ENCODE assay signal across 28 mouse cellular contexts in genomic region chr2:121730486-121730885, GRCm38 (mm10).
"Had no signal": no experiment of that assay in that cellular context is flagged by ENCODE, and none has a peak within 500 bp of the region (broad histone marks: within the 10 kb centered on the region; RNA-seq: fewer than 3 reads in every experiment).

No protein-coding gene starts in this region.

- H3K36me3 ChIP-seq: embryonic facial prominence, embryonic 10.5 days; embryonic facial prominence, embryonic 12.5 days; embryonic facial prominence, embryonic 13.5 days; embryonic facial prominence, embryonic 15.5 days; forebrain, embryonic 10.5 days; forebrain, embryonic 12.5 days; forebrain, embryonic 15.5 days had no signal

- H3K27ac ChIP-seq: embryonic facial prominence, embryonic 10.5 days; embryonic facial prominence, embryonic 12.5 days; embryonic facial prominence, embryonic 13.5 days; embryonic facial prominence, embryonic 15.5 days; forebrain, embryonic 10.5 days; forebrain, embryonic 12.5 days; forebrain, embryonic 13.5 days; forebrain, embryonic 15.5 days; gastrocnemius, adult 2 months; heart, adult 2 months had no signal

- H3K9ac ChIP-seq: embryonic facial prominence, embryonic 12.5 days; embryonic facial prominence, embryonic 13.5 days; embryonic facial prominence, embryonic 15.5 days; forebrain, embryonic 12.5 days; forebrain, embryonic 13.5 days; forebrain, embryonic 15.5 days; forebrain, postnatal 0 days had no signal

- H3K27me3 ChIP-seq: embryonic facial prominence, embryonic 12.5 days; embryonic facial prominence, embryonic 13.5 days; embryonic facial prominence, embryonic 15.5 days; forebrain, embryonic 12.5 days; forebrain, embryonic 13.5 days; forebrain, embryonic 15.5 days had no signal

- H3K4me2 ChIP-seq: embryonic facial prominence, embryonic 12.5 days; embryonic facial prominence, embryonic 13.5 days; embryonic facial prominence, embryonic 15.5 days; forebrain, embryonic 12.5 days; forebrain, embryonic 13.5 days; forebrain, embryonic 15.5 days had no signal

- H3K4me1 ChIP-seq: embryonic facial prominence, embryonic 10.5 days; embryonic facial prominence, embryonic 12.5 days; embryonic facial prominence, embryonic 13.5 days; embryonic facial prominence, embryonic 15.5 days; forebrain, embryonic 12.5 days; forebrain, embryonic 15.5 days had no signal

- ATAC-seq: forebrain, embryonic 13.5 days; forebrain, embryonic 14.5 days; forebrain, embryonic 15.5 days; forebrain, embryonic 16.5 days; forebrain, postnatal 0 days had no signal

- H3K9me3 ChIP-seq: embryonic facial prominence, embryonic 10.5 days; embryonic facial prominence, embryonic 12.5 days; embryonic facial prominence, embryonic 13.5 days; embryonic facial prominence, embryonic 15.5 days; forebrain, embryonic 10.5 days; forebrain, embryonic 12.5 days; forebrain, embryonic 13.5 days; forebrain, embryonic 15.5 days had no signal

- H3K4me3 ChIP-seq: embryonic facial prominence, embryonic 10.5 days; embryonic facial prominence, embryonic 12.5 days; embryonic facial prominence, embryonic 13.5 days; embryonic facial prominence, embryonic 15.5 days; erythroblast, embryonic 14.5 days; forebrain, embryonic 10.5 days; forebrain, embryonic 12.5 days; forebrain, embryonic 13.5 days; forebrain, embryonic 15.5 days; gastrocnemius, adult 2 months; heart, adult 2 months had no signal

- DNase-seq: cerebellum, adult 2 months; cerebellum, adult 8-10 months; cerebellum, adult 9-10 months; cerebellum, adult 9-11 months; cerebellum, postnatal 10 days; cerebellum, postnatal 14 days; cerebellum, postnatal 25 days; cerebellum, postnatal 36 days; embryo, embryonic 11 days; forebrain, postnatal 0 days; gastrocnemius, adult 2 months; gastrocnemius, postnatal 10 days; gastrocnemius, postnatal 14 days; gastrocnemius, postnatal 25 days; gastrocnemius, postnatal 36 days; heart, adult 18-20 months; heart, adult 2 months had no signal
